Mouse (Mus musculus) megakaryocyte, adult 5-6 weeks (primary cell): ENCODE data around the gene Aplf. TPM values are rescaled to one million over a fixed set of nuclear protein-coding genes. Genes with fewer than 3 reads are reported as not detected.

ENCODE experiments used
- total RNA-seq, 2 experiments: library from RNA; stranded (forward) in 1 of 2; stranded (reverse) in 1 of 2; fragments of 153-499, 151-499 nt in 1 of 2; fragments of 221-1000, 200-1000 nt in 1 of 2; gene quantifications; 2 replicates each; pipeline versions ENCODE4 v1.2.3 to v1.2.4; 2015 to 2017

The Aplf gene
- total RNA-seq, 2 experiments from 2014 or later: 8.7 to 14.6 TPM

Other genes starting within 250 kb of the Aplf start
- not detected in 2 replicates for gene Bmp10, start 243.2 kb downstream of the Aplf start, total RNA-seq (2015)
- gene Bmp10, start 243.2 kb downstream of the Aplf start, total RNA-seq (2017): not detected in 2 replicates
- 27.9 and 35.5 TPM in 2 replicates for gene Arhgap25, start 138.9 kb downstream of the Aplf start, total RNA-seq (2015)
- gene Arhgap25, start 138.9 kb downstream of the Aplf start, total RNA-seq (2017): 74.4 TPM in 2 replicates
- 0.11 and 0.29 TPM in 2 replicates for gene Prokr1, start 81.5 kb downstream of the Aplf start, total RNA-seq (2015)
- 0.08 and 0.26 TPM in 2 replicates for gene Prokr1, start 81.5 kb downstream of the Aplf start, total RNA-seq (2017)
- gene Efcc1, start 58.7 kb upstream of the Aplf start, total RNA-seq (2015): 0.39 TPM in 1 of 2 replicates, not detected in the other
- gene Efcc1, start 58.7 kb upstream of the Aplf start, total RNA-seq (2017): not detected in 2 replicates
- gene Gp9, start 105.9 kb upstream of the Aplf start, total RNA-seq (2015): 0.16 and 1.2 TPM in 2 replicates
- gene Gp9, start 105.9 kb upstream of the Aplf start, total RNA-seq (2017): 0.59 TPM in 1 of 2 replicates, not detected in the other
- gene Rab43, start 140.0 kb upstream of the Aplf start, total RNA-seq (2015): 36.4 and 40.7 TPM in 2 replicates
- gene Rab43, start 140.0 kb upstream of the Aplf start, total RNA-seq (2017): 12.7 and 13.3 TPM in 2 replicates
- gene Gm45140, start 163.6 kb upstream of the Aplf start, total RNA-seq (2015): 2.5 and 6.0 TPM in 2 replicates
- 25.6 and 28.7 TPM in 2 replicates for gene Gm45140, start 163.6 kb upstream of the Aplf start, total RNA-seq (2017)
- 10.2 and 16.7 TPM in 2 replicates for gene Isy1, start 166.6 kb upstream of the Aplf start, total RNA-seq (2015)
- gene Isy1, start 166.6 kb upstream of the Aplf start, total RNA-seq (2017): 94.0 and 120 TPM in 2 replicates
- 264 and 268 TPM in 2 replicates for gene Cnbp, start 178.9 kb upstream of the Aplf start, total RNA-seq (2015)
- gene Cnbp, start 178.9 kb upstream of the Aplf start, total RNA-seq (2017): 389 and 399 TPM in 2 replicates
- gene Copg1, start 215.6 kb upstream of the Aplf start, total RNA-seq (2015): 25.8 and 29.6 TPM in 2 replicates
- gene Copg1, start 215.6 kb upstream of the Aplf start, total RNA-seq (2017): 47.1 and 50.8 TPM in 2 replicates
- 4.9 and 10.1 TPM in 2 replicates for gene Hmces, start 241.7 kb upstream of the Aplf start, total RNA-seq (2015)
- gene Hmces, start 241.7 kb upstream of the Aplf start, total RNA-seq (2017): 13.4 and 15.2 TPM in 2 replicates